Mouse (Mus musculus): ENCODE results near the gene Rufy3. TPM values are rescaled to one million over a fixed set of nuclear protein-coding genes. Genes with fewer than 3 reads are reported as not detected.

Rufy3 gene
- polyA plus RNA-seq (2014; fragmentation: Illumina TruSeq; extraction: RNeasy Lipid Tissue Mini Kit (QIAGEN cat#74804); ENCODE audit: low read depth, low replicate concordance): 71.0 TPM

DNA sequence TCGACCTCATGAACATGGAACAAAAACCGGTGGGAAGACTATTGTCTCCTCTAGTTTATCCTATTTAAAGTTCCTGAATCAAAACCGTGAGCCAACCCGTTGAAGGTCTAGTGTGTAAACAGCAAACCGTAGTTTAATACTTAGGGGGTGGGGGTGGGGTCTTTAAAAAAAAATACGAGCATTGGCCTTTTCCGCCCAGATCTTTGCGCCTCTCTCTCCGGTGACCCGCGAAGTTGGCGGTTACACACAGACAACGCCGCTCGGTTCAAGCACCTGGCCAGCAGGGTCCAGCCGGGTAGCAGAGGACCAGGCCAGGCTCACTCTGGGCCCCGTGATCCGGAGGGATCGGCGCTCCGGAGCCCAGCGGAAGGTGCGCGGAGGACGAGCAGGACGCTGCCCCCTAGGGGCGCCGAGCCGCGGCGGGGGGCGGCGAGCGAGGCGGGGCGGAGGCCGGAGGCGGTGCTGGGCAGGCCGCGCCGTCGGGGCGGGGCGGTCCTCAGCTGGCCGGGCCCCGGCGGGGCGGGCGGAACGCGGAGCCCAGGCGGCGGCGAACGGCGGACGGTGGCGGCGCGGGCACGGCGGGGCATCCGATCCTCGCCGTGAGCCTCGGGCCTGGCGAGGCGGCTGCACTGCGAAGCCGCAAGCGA lies at the start of gene Rufy3:
Rufy3 (plus strand) TSS at position 540 of the 647 bp plus-strand sequence.

DNA sequence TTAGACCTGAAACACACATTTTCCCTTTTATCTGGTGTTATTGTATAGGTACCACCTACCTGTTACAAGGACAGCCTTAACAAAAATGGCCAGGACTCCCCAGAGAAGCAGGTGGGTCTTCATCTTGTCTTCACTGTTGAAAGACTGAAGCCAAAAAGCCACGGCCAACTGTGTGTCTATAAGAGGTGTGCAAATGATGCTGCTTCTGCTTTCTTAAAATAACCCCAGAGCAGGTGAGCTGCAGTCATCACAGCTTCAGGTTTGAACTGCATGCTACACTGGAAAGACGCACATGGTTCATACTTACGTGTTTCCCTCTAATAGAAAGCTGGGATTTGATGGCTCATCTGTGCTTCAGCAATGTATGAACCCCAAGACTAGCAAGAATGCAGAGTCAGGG lies 37.2 kb upstream of the Rufy3 start, which contains the start of gene Jchain:
Jchain (minus strand) TSS at position 235 of the 400 bp plus-strand sequence.

DNA sequence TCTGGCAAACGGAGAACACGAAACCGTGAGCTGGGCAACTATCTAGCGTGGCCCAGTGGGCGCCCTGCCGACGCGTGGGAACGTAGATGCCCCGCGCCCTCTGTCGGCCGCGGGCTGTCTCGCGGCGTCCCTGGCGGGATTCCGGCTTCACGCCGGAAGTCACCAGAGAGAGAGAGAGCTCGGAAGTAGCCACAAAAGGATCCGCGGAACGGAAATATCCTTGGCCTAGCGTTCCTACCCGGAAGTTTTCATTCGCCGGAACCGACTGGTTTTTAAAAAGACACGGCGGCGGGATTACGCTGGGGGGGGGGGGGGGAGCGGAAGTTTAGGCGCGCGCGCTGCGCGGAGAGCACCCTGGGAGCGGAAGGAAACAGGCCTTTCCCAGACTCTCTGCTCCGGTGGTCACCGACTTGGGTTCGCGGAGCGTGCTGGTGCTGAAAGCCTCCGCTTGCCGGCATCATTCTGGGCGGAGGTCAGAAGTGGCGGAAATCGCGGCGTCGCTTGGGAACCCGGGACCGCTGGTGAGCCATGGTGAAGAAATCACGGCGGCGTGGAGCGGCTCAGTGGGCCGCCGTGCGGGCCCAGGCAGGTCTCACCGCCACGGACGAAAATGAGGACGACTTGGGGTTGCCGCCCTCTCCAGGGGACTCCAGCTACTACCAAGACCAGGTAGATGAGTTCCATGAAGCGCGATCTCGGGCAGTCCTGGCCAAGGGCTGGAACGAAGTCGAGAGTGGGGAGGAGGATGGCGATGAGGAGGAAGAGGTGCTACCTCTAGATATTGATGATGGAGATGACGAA lies 10.6 kb upstream of the Rufy3 start, which contains the start of gene Utp3:
Utp3 (plus strand) TSS at position 377 of the 801 bp plus-strand sequence.

DNA sequence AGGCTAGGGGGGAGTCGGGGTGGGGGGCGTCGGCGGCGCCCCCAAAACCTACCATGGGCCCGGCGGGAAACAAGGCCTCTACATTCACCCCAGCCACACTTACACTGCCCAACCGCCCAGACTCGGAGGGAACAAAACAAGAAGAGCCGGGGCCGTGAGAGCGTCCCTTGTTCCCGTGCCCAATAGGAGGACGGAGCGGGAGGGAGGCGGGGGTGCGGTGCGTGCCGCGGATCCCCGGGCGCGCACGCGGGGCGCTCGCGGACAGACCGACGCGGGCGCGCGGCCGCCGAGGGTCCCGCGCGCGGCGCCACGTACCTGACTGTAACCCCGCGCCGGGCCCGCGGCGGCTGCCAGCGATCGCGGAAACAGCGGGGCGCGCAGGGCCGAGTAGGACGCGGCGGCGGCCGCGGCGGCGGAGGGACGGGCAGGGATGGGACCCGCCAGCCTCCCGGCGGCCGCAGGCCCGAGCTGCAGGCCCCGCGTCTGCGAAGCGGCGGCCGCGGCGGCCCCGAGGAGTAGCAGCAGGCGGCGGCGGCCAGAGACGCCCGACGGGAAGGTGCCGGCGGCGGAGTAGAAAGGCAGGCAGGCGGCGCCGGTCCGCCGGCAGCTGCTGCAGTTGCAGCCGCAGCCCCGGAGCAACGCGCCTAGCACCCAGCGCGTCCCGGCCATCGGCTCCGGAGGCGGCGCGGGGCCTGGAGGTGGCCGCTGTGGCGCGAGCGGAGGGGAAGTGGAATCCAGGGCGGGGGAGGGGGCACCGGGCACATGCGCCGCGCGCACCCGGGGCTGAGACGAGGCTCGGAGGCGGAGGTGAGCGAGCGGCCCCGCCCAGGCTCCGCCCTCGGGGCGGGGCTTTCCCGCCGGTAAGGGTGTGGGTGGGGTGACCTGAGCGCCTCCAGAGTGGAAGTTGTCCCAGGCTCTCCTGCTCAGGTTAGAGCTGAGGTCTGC lies 110.9 kb downstream of the Rufy3 start, which contains the start of gene Grsf1:
Grsf1 (minus strand) TSS at position 729 of the 945 bp plus-strand sequence.

Other genes with a start within 250 kb of the Rufy3 start
- gene Prol1, start 247.7 kb upstream of the Rufy3 start, polyA plus RNA-seq (2014; fragmentation: Illumina TruSeq; extraction: RNeasy Lipid Tissue Mini Kit (QIAGEN cat#74804); ENCODE audit: low read depth, low replicate concordance): 0.36 TPM
- gene Amtn, start 188.9 kb upstream of the Rufy3 start, polyA plus RNA-seq (2014; fragmentation: Illumina TruSeq; extraction: RNeasy Lipid Tissue Mini Kit (QIAGEN cat#74804); ENCODE audit: low read depth, low replicate concordance): not detected
- not detected for gene Ambn, start 109.0 kb upstream of the Rufy3 start, polyA plus RNA-seq (2014; fragmentation: Illumina TruSeq; extraction: RNeasy Lipid Tissue Mini Kit (QIAGEN cat#74804); ENCODE audit: low read depth, low replicate concordance)
- not detected for gene Enam, start 77.1 kb upstream of the Rufy3 start, polyA plus RNA-seq (2014; fragmentation: Illumina TruSeq; extraction: RNeasy Lipid Tissue Mini Kit (QIAGEN cat#74804); ENCODE audit: low read depth, low replicate concordance)
- gene Jchain, start 37.1 kb upstream of the Rufy3 start, polyA plus RNA-seq (2014; fragmentation: Illumina TruSeq; extraction: RNeasy Lipid Tissue Mini Kit (QIAGEN cat#74804); ENCODE audit: low read depth, low replicate concordance): 2.1 TPM
- gene Utp3, start 10.6 kb upstream of the Rufy3 start, polyA plus RNA-seq (2014; fragmentation: Illumina TruSeq; extraction: RNeasy Lipid Tissue Mini Kit (QIAGEN cat#74804); ENCODE audit: low read depth, low replicate concordance): 38.9 TPM
- 157 TPM for gene Grsf1, start 111.1 kb downstream of the Rufy3 start, polyA plus RNA-seq (2014; fragmentation: Illumina TruSeq; extraction: RNeasy Lipid Tissue Mini Kit (QIAGEN cat#74804); ENCODE audit: low read depth, low replicate concordance)
- gene Mob1b, start 155.8 kb downstream of the Rufy3 start, polyA plus RNA-seq (2014; fragmentation: Illumina TruSeq; extraction: RNeasy Lipid Tissue Mini Kit (QIAGEN cat#74804); ENCODE audit: low read depth, low replicate concordance): 41.4 TPM
- gene Dck, start 200.0 kb downstream of the Rufy3 start, polyA plus RNA-seq (2014; fragmentation: Illumina TruSeq; extraction: RNeasy Lipid Tissue Mini Kit (QIAGEN cat#74804); ENCODE audit: low read depth, low replicate concordance): 6.6 TPM

Measured in testis, adult 10 weeks (tissue).